Mouse (Mus musculus) urinary bladder, adult 2 months (tissue): ENCODE measurements around the gene Nufip1. TPM values are rescaled to one million over a fixed set of nuclear protein-coding genes. Genes with fewer than 3 reads are reported as not detected.
"Not testable (repeated sequence)": the region's sequence is repeated elsewhere in the genome, so short reads cannot be mapped to it uniquely, and the experiment has no call there.

Experiments
- DNase-seq: peaks from one replicate; pipeline ENCODE4 v3.0.0; 2022; ENCODE audit warnings: low spot score
- polyA plus RNA-seq: library from polyadenylated mRNA; depleted of rRNA; stranded (reverse); fragments of >200 nt; gene quantifications from 2 replicates; pipeline ENCODE4 v1.2.3, GENCODE M21; 2012

The Nufip1 gene
- polyA plus RNA-seq, 1 experiment, result 5.5 TPM

- no peak for DNase-seq
Measured at GRCm38 (mm10) chr14:76145248-76145647, 34.6 kb downstream of the Nufip1 start.

GRCm38 (mm10) chr14:76145868-76146267 is 35.2 kb downstream of the Nufip1 start:
- no peak for DNase-seq

- DNase-seq, result no peak
Measured at GRCm38 (mm10) chr14:76147061-76147460, 36.4 kb downstream of the Nufip1 start.

- no peak for DNase-seq
Measured at GRCm38 (mm10) chr14:76148294-76148693, 37.6 kb downstream of the Nufip1 start.

GRCm38 (mm10) chr14:76149531-76150179 is 39.0 kb downstream of the Nufip1 start:
- peak; percentile 35 for DNase-seq

GRCm38 (mm10) chr14:76150499-76150898 is 39.8 kb downstream of the Nufip1 start:
- DNase-seq, result no peak

GRCm38 (mm10) chr14:76151011-76151410 is 40.3 kb downstream of the Nufip1 start:
- DNase-seq, result no peak

GRCm38 (mm10) chr14:76151820-76152161 is 41.1 kb downstream of the Nufip1 start:
- no peak for DNase-seq

- peak; percentile 93 for DNase-seq
Measured at GRCm38 (mm10) chr14:76152162-76153002, 41.7 kb downstream of the Nufip1 start.

- DNase-seq, result no peak
Measured at GRCm38 (mm10) chr14:76153003-76153675, 42.4 kb downstream of the Nufip1 start.

GRCm38 (mm10) chr14:76153828-76154227 is 43.1 kb downstream of the Nufip1 start:
- DNase-seq, result no peak

- DNase-seq, result no peak
Measured at GRCm38 (mm10) chr14:76158192-76158785, 47.6 kb downstream of the Nufip1 start.

GRCm38 (mm10) chr14:76160580-76160979 is 49.9 kb downstream of the Nufip1 start:
- DNase-seq, result not testable (repeated sequence)

- DNase-seq, result no peak
Measured at GRCm38 (mm10) chr14:76164236-76164635, 53.5 kb downstream of the Nufip1 start.

- no peak for DNase-seq
Measured at GRCm38 (mm10) chr14:76164904-76165755, 54.4 kb downstream of the Nufip1 start.

GRCm38 (mm10) chr14:76169876-76170466 is 59.3 kb downstream of the Nufip1 start:
- DNase-seq, result no peak

GRCm38 (mm10) chr14:76171285-76171684 is 60.6 kb downstream of the Nufip1 start:
- no peak for DNase-seq

- no peak for DNase-seq
Measured at GRCm38 (mm10) chr14:76174328-76174727, 63.6 kb downstream of the Nufip1 start.

GRCm38 (mm10) chr14:76175808-76176207 is 65.1 kb downstream of the Nufip1 start:
- no peak for DNase-seq

GRCm38 (mm10) chr14:76177230-76177629 is 66.5 kb downstream of the Nufip1 start:
- no peak for DNase-seq

GRCm38 (mm10) chr14:76178447-76178846 is 67.8 kb downstream of the Nufip1 start:
- DNase-seq, result no peak
